Mouse (Mus musculus) forebrain, postnatal 0 days (tissue): ENCODE data around the gene Rhox3h. TPM values are rescaled to one million over a fixed set of nuclear protein-coding genes. Genes with fewer than 3 reads are reported as not detected.
"Not testable (repeated sequence)": the region's sequence is repeated elsewhere in the genome, so short reads cannot be mapped to it uniquely, and the experiment has no call there.

ENCODE experiments used
- ATAC-seq: fragments of 200-750 bp; cut with Nextera tagmentation; 2 replicates; pipeline ENCODE4 v1.8.0; 2017; ENCODE audit warnings: mild to moderate bottlenecking, moderate library complexity
- DNase-seq: peaks from one replicate; pipeline ENCODE4 v3.0.0-alpha.2; 2015
- H3K27ac ChIP-seq: fragments of 300-500 bp; sonication (generic); 2 replicates; pipeline ENCODE4 v1.5.1; 2014; ENCODE audit warnings: low read depth, mild to moderate bottlenecking, antibody characterized with exemption, low read length, moderate library complexity, mixed read lengths
- H3K27me3 ChIP-seq: fragments of 300-500 bp; sonication (generic); 2 replicates; pipeline ENCODE4 v1.6.1; 2014; ENCODE audit warnings: mild to moderate bottlenecking, low read length, mixed read lengths; ENCODE audit not compliant: insufficient read depth
- H3K36me3 ChIP-seq: fragments of 300-500 bp; sonication (generic); 2 replicates; pipeline ENCODE4 v1.6.1; 2014; ENCODE audit warnings: mild to moderate bottlenecking, moderate library complexity; ENCODE audit not compliant: insufficient read depth
- H3K4me1 ChIP-seq: fragments of 300-500 bp; sonication (generic); 2 replicates; pipeline ENCODE4 v1.6.1; 2014; ENCODE audit warnings: antibody characterized with exemption; ENCODE audit not compliant: insufficient read depth
- H3K4me2 ChIP-seq: fragments of 300-500 bp; sonication (generic); 2 replicates; pipeline ENCODE4 v1.6.1; 2014; ENCODE audit warnings: low read depth, mild to moderate bottlenecking, moderate library complexity
- H3K4me3 ChIP-seq: fragments of 300-500 bp; sonication (generic); 2 replicates; pipeline ENCODE4 v1.5.1; 2014; ENCODE audit warnings: low read depth, low read length, mixed read lengths
- H3K9ac ChIP-seq: fragments of 300-500 bp; sonication (generic); 2 replicates; pipeline ENCODE4 v1.6.1; 2014; ENCODE audit warnings: mild to moderate bottlenecking
- H3K9me3 ChIP-seq: fragments of 300-500 bp; sonication (generic); 2 replicates; pipeline ENCODE4 v1.6.1; 2016; ENCODE audit warnings: low read length
- CTCF ChIP-seq: sonication (generic); IDR thresholded peaks from 2 replicates; pipeline ENCODE4 v1.5.1; 2016; ENCODE audit warnings: antibody characterized with exemption, control low read depth, low read depth
- WGBS: fragments of 180-500 bp; shearing (Covaris S2); extraction: QIAGEN DNeasy Blood & Tissue Kit; methylation state at CpG from one replicate; pipeline ENCODE4 v1.1.7; 2014; 5-methylcytosine and 5-hydroxymethylcytosine counted together
- polyA plus RNA-seq: library from polyadenylated mRNA; unstranded; fragments of >200 nt; fragmentation: Nextera tagmentation; extraction: Ambion mirVana; gene quantifications from 2 replicates; pipeline ENCODE4 v1.2.1, GENCODE M21; 2015
- total RNA-seq: library from RNA; depleted of rRNA; stranded (reverse); fragments of >200 nt; gene quantifications from 2 replicates; pipeline ENCODE4 v1.2.3, GENCODE M21; 2014; rRNA removed

Gene Rhox3h
- total RNA-seq (not detected in 2 replicates), polyA plus RNA-seq (not detected in 2 replicates)

- not testable (repeated sequence) for H3K27me3 ChIP-seq, ATAC-seq, DNase-seq, H3K36me3 ChIP-seq, H3K4me1 ChIP-seq, H3K4me2 ChIP-seq, H3K9me3 ChIP-seq, H3K9ac ChIP-seq, H3K27ac ChIP-seq, H3K4me3 ChIP-seq
- 89% methylated on average over 1 of the region's 3 CpGs for WGBS
Observed at GRCm38 (mm10) chrX:37668664-37669063, at the start of gene Rhox3h. Rhox3h (minus strand) TSS chrX:37668764.

GRCm38 (mm10) chrX:37701821-37702387 lies 33.3 kb upstream of the Rhox3h start:
- Histone ChIP-seq H3K9me3 (no peaks in the 10 kb centered on the region), H3K4me2 (no peak overlapping the region)

GRCm38 (mm10) chrX:37692261-37692660 lies 23.7 kb upstream of the Rhox3h start:
- no peak overlapping the region for H3K4me3 ChIP-seq
- ATAC-seq (no peak), DNase-seq (no peak)
- no peak overlapping the region for H3K4me2 ChIP-seq
- no peaks in the 10 kb centered on the region for H3K36me3 ChIP-seq
- no peak for TF ChIP-seq CTCF
- no peaks in the 10 kb centered on the region for H3K9me3 ChIP-seq
- H3K27ac ChIP-seq = no peak overlapping the region
- H3K27me3 ChIP-seq = no peaks in the 10 kb centered on the region
- H3K4me1 ChIP-seq = no peaks in the 10 kb centered on the region
- H3K9ac ChIP-seq = no peak overlapping the region
- 71% methylated on average over 2 of the region's 2 CpGs for WGBS

More at GRCm38 (mm10) chrX:37701821-37702387, 33.3 kb upstream of the Rhox3h start:
- Histone ChIP-seq H3K9ac (no peak overlapping the region), H3K4me1 (no peaks in the 10 kb centered on the region), H3K27me3 (no peaks in the 10 kb centered on the region), H3K27ac (no peak overlapping the region), H3K4me3 (no peak overlapping the region), H3K36me3 (no peaks in the 10 kb centered on the region)
- TF ChIP-seq CTCF = no peak
- DNase-seq (no peak), ATAC-seq (no peak)
- 78% methylated on average over 3 of the region's 3 CpGs for WGBS

GRCm38 (mm10) chrX:37683031-37683715 lies 14.6 kb upstream of the Rhox3h start:
- 86% methylated on average over 24 of the region's 24 CpGs for WGBS
- Histone ChIP-seq H3K4me1 (no peaks in the 10 kb centered on the region), H3K27me3 (no peaks in the 10 kb centered on the region)

GRCm38 (mm10) chrX:37673177-37673576 lies 4.6 kb upstream of the Rhox3h start, which contains the start of gene Rhox2h:
Rhox2h (minus strand) TSS chrX:37673277.
- not testable (repeated sequence) for H3K4me3 ChIP-seq, H3K36me3 ChIP-seq, H3K4me1 ChIP-seq, ATAC-seq, DNase-seq, H3K4me2 ChIP-seq, H3K9ac ChIP-seq, H3K9me3 ChIP-seq, H3K27me3 ChIP-seq, H3K27ac ChIP-seq
- 86% methylated on average over 8 of the region's 8 CpGs for WGBS

More at GRCm38 (mm10) chrX:37683031-37683715, 14.6 kb upstream of the Rhox3h start:
- Histone ChIP-seq H3K9me3 (no peaks in the 10 kb centered on the region), H3K4me2 (no peak overlapping the region), H3K36me3 (no peaks in the 10 kb centered on the region), H3K27ac (no peak overlapping the region), H3K9ac (no peak overlapping the region), H3K4me3 (no peak overlapping the region)
- DNase-seq (no peak), ATAC-seq (no peak)
- no peak for TF ChIP-seq CTCF

- not testable (repeated sequence) for DNase-seq, ATAC-seq, H3K4me1 ChIP-seq, H3K27ac ChIP-seq, H3K27me3 ChIP-seq, H3K9me3 ChIP-seq, H3K4me2 ChIP-seq, H3K36me3 ChIP-seq, H3K9ac ChIP-seq, H3K4me3 ChIP-seq
- WGBS = 93% methylated on average over 16 of the region's 20 CpGs
Observed at GRCm38 (mm10) chrX:37651227-37651626, 17.3 kb downstream of the Rhox3h start, which contains the start of gene Rhox4g. Rhox4g (minus strand) TSS chrX:37651327.

GRCm38 (mm10) chrX:37643370-37643769 lies 25.2 kb downstream of the Rhox3h start, which contains the start of gene Rhox2g:
Rhox2g (minus strand) TSS chrX:37643470.
- H3K4me3 ChIP-seq, H3K36me3 ChIP-seq, H3K27ac ChIP-seq, H3K9me3 ChIP-seq, H3K27me3 ChIP-seq, H3K4me2 ChIP-seq, DNase-seq, ATAC-seq, H3K4me1 ChIP-seq, H3K9ac ChIP-seq: not testable (repeated sequence)
- 90% methylated on average over 6 of the region's 6 CpGs for WGBS

GRCm38 (mm10) chrX:37628512-37628911 lies 40.1 kb downstream of the Rhox3h start, which contains the start of gene Rhox3g:
Rhox3g (minus strand) TSS chrX:37628612.
- H3K36me3 ChIP-seq, H3K4me1 ChIP-seq, H3K4me2 ChIP-seq, DNase-seq, H3K27me3 ChIP-seq, H3K4me3 ChIP-seq, H3K27ac ChIP-seq, H3K9me3 ChIP-seq, H3K9ac ChIP-seq, ATAC-seq: not testable (repeated sequence)
- WGBS = 97% methylated on average over 2 of the region's 2 CpGs
